Mouse (Mus musculus) midbrain, embryonic 12.5 days (tissue): ENCODE results near the gene Chrnb2. TPM values are rescaled to one million over a fixed set of nuclear protein-coding genes. Genes with fewer than 3 reads are reported as not detected.

Experiments used
- ATAC-seq: fragments of 200-750 bp; cut with Nextera tagmentation; 2 replicates; pipeline ENCODE4 v1.8.0; 2017; ENCODE audit warnings: low read depth, moderate TSS enrichment, moderate library complexity; ENCODE audit not compliant: low FRiP score
- H3K27ac ChIP-seq: fragments of 300-500 bp; sonication (generic); replicated peaks from 2 replicates; pipeline ENCODE4 v1.5.1; 2016; ENCODE audit warnings: mild to moderate bottlenecking
- H3K27me3 ChIP-seq: fragments of 300-500 bp; sonication (generic); 2 replicates; pipeline ENCODE4 v1.6.1; 2016; ENCODE audit warnings: mild to moderate bottlenecking
- H3K36me3 ChIP-seq: fragments of 300-500 bp; sonication (generic); 2 replicates; pipeline ENCODE4 v1.6.1; 2016
- H3K4me1 ChIP-seq: fragments of 300-500 bp; sonication (generic); 2 replicates; pipeline ENCODE4 v1.6.1; 2016
- H3K4me2 ChIP-seq: fragments of 300-500 bp; sonication (generic); replicated peaks from 2 replicates; pipeline ENCODE4 v1.6.1; 2016; ENCODE audit warnings: mild to moderate bottlenecking, moderate library complexity
- H3K4me3 ChIP-seq: fragments of 300-500 bp; sonication (generic); 2 replicates; pipeline ENCODE4 v1.5.1; 2016; ENCODE audit warnings: mild to moderate bottlenecking
- H3K9ac ChIP-seq: fragments of 300-500 bp; sonication (generic); replicated peaks from 2 replicates; pipeline ENCODE4 v1.6.1; 2016; ENCODE audit warnings: mild to moderate bottlenecking, moderate library complexity
- H3K9me3 ChIP-seq: fragments of 300-500 bp; sonication (generic); 2 replicates; pipeline ENCODE4 v1.6.1; 2016; ENCODE audit warnings: mild to moderate bottlenecking
- WGBS: fragments of 180-500 bp; shearing (Covaris S2); methylation state at CpG from one replicate; pipeline ENCODE4 v1.1.7; 2016; 5-methylcytosine and 5-hydroxymethylcytosine counted together
- polyA plus RNA-seq: library from polyadenylated mRNA; unstranded; fragments of >200 nt; fragmentation: Nextera tagmentation; extraction: Ambion mirVana; gene quantifications from 2 replicates; pipeline ENCODE4 v1.2.1, GENCODE M21; 2016

Chrnb2 gene
- polyA plus RNA-seq, 1 experiment from 2014 or later: 24.7 TPM

GRCm38 (mm10) chr3:89700461-89700860, 64.0 kb downstream of the Chrnb2 start:
- Histone ChIP-seq H3K27ac (no peak overlapping the region), H3K4me1 (no peaks in the 10 kb centered on the region), H3K4me2 (no peak overlapping the region), H3K4me3 (no peak overlapping the region), H3K9me3 (no peaks in the 10 kb centered on the region), H3K27me3 (no peaks in the 10 kb centered on the region; the same call in 1 of the 2 replicates), H3K36me3 (no peaks in the 10 kb centered on the region), H3K9ac (no peak overlapping the region)
- 82% methylated on average over 11 of the region's 11 CpGs for WGBS
- no peak for ATAC-seq

GRCm38 (mm10) chr3:89698958-89699357, 65.5 kb downstream of the Chrnb2 start:
- Histone ChIP-seq H3K9me3 (no peaks in the 10 kb centered on the region), H3K36me3 (no peaks in the 10 kb centered on the region), H3K4me1 (no peaks in the 10 kb centered on the region), H3K4me3 (no peak overlapping the region), H3K27ac (no peak overlapping the region), H3K4me2 (no peak overlapping the region), H3K27me3 (no peaks in the 10 kb centered on the region; the same call in 1 of the 2 replicates), H3K9ac (no peak overlapping the region)
- no peak for ATAC-seq
- 96% methylated on average over 1 of the region's 1 CpGs for WGBS

Other genes with a start within 250 kb of the Chrnb2 start
- gene Kcnn3, start 244.5 kb downstream of the Chrnb2 start, polyA plus RNA-seq: 1.8 and 3.0 TPM in 2 replicates
- 23.0 and 24.0 TPM in 2 replicates for gene Adar, start 49.6 kb downstream of the Chrnb2 start, polyA plus RNA-seq
- gene Ube2q1, start 9.0 kb upstream of the Chrnb2 start, polyA plus RNA-seq: 18.5 and 21.6 TPM in 2 replicates
- 2.5 and 2.6 TPM in 2 replicates for gene She, start 66.7 kb upstream of the Chrnb2 start, polyA plus RNA-seq
- gene Il6ra, start 148.6 kb upstream of the Chrnb2 start, polyA plus RNA-seq: 0.50 and 0.83 TPM in 2 replicates
- gene Atp8b2, start 198.9 kb upstream of the Chrnb2 start, polyA plus RNA-seq: 16.5 and 17.3 TPM in 2 replicates
- 149 and 150 TPM in 2 replicates for gene Hax1, start 234.1 kb upstream of the Chrnb2 start, polyA plus RNA-seq